Mouse (Mus musculus) gonadal fat pad, adult 2 months (tissue): ENCODE measurements around the gene Stpg1. TPM values are rescaled to one million over a fixed set of nuclear protein-coding genes. Genes with fewer than 3 reads are reported as not detected.

Experiments
- DNase-seq: peaks from one replicate; pipeline ENCODE4 v3.0.0-alpha.2; 2012; ENCODE audit warnings: low read depth
- polyA plus RNA-seq: library from polyadenylated mRNA; depleted of rRNA; stranded (reverse); fragments of >200 nt; gene quantifications from 2 replicates; pipeline ENCODE4 v1.2.3, GENCODE M21; 2012; rRNA removed

The Stpg1 gene
- polyA plus RNA-seq, 1 experiment, result 0.49 TPM

DNA sequence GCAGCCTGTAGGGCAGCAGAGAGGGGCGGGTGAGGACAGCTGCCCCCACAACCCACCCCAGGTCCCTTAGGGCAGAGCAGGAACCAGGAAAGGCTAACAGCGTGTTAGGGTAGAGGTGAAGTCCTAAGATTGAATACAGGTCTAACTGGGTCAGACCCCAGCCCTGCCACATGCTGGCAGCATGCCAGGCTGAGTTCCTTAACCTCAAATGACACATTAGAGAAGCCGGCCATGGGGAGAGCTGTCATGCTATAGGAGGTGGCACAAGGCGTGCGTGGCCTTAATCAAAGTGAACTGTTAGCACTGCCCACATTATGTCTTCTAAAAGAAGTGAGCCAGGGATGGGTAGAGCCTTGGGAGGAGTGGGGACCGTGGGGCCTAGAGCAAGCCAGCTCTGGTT lies 54.7 kb downstream of the Stpg1 start:
- DNase-seq, result no peak

DNA sequence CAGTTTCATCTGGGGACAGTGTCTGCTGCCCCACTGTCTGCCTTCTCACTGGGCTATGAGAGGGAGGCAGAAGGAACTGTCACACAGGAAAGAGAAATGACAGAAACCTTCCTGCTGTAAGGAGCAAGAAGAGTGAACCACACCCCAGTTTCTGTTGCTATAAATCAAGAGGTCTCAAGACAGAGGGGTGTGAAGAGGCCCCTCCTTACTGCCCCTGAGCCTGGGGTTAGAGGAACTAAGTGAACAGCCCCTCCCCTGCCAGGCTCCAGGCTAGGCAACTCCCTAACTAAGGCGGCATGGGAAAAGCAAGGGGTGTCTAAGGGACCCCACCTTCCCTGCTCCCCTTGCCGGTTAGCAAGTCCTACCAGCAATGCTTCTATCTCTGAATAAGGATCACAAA lies 69.2 kb downstream of the Stpg1 start:
- no peak for DNase-seq

DNA sequence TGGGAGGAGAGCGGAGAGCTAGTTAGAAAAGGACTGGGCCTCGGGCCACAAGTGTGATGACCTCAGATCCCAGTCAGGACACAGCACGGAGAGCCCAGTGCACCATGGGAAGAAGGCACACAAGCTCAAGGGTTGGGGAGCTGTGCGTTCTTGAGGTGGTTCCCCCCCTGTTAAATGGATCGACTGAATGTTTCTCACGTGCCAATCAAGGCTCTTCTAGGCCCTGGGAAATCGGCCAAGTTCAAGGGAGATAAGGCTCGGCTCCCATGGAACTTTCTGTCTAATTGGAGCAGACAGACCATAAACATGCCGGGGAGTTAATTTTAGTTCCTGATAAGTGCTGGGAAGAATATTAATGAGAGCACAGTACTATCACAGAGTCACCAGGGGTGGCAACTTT lies 70.8 kb downstream of the Stpg1 start:
- DNase-seq, result no peak

DNA sequence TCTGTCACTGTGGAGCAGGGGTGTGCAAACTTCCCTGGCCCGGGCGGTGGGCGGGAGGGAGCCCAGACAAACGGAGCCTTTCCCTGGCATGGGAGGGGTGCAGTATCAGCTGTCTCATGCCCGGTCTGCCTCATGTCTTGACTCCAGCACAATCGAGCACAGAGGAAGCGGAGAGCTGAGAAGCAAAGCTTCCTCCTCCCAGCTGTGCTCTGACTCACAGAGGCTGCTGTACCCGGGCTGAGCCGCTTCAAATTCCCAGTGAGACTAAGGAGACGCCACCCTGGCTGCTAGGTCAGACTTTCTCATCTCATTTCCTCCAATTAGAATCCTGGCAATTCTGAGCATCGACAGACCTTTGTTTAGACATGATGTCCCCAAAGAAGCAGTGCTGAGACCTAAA lies 72.5 kb downstream of the Stpg1 start:
- DNase-seq, result no peak

DNA sequence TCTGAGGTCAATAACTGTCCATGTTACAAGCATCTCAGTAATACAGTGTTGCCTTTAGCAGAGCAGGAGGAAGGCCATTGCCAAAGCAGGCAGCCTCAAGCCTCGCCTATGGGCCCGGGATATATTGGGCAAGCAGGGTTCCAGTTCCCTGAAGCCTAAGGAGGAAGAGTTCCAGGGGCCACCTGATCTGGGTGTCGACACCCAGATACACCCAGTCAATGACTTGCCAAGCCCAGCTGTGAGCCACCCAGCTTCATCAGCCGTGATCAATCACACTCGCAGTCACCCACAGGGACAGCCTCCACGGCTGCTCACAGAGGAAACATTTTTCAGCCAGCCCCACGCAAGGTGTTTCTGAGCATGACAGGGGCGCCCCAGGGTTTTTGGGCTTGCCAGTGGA lies 72.9 kb downstream of the Stpg1 start:
- no peak for DNase-seq

DNA sequence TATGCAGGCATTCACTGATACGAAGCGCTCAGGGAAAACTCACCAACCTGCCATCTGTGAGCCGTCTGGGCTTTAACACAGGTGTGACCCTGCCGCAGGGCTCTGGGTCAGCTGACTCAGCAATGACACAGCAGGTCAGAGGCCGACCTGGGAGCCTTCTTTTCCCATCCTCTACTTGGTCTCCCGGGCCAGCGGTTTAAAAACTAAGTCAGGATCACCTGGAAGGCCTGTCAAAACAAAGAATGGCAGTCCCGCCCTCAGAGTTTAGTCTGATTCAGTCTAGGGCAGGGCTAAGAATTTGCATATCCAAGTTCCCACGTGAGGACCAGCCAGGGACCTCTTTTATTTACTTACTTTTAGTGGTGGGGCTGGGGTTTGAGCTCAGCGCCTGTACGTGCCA lies 74.6 kb downstream of the Stpg1 start:
- no peak for DNase-seq

DNA sequence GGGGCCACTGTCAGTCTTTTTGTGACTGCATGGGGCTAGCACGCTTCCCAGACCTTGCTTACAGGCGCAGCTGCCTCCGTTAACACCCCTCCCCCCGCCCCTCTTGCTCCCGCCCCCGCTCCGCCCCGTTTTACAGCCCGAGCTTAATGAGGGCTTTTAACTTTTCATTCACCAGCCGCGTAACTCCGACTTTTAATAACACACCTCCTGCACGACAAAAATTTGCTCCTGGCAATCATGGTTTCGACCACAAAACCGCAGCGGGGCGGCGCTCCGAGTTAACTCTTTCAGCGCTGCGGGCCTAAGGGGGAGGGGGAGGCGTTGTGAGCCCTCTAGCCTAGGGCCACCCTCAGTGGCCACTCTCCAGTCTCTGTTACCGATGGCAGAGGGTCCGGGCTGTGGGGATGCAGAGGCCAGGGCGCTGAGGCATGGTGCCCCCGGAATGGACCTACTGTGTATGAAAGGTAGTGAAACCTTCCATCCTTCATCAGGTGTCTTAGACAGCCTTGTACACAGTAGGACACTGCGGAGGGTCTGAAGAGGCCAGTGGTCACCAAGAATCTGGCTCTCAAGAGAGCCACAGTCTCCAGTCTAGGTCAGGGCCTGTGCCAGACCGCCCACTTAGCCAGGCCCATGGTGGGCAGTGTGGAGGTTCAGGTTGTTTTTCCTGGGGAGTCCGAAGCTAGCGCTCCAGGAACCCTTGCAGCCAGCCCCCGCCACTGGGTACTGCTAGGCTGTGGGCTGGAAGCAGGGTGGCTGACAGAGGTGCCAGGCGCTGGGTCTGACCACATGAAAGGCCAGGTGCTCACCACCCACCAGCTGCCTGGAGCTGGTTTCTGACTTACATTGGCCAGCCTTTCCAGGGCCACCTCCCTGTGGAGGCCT lies 75.8 kb downstream of the Stpg1 start:
- DNase-seq, result no peak

DNA sequence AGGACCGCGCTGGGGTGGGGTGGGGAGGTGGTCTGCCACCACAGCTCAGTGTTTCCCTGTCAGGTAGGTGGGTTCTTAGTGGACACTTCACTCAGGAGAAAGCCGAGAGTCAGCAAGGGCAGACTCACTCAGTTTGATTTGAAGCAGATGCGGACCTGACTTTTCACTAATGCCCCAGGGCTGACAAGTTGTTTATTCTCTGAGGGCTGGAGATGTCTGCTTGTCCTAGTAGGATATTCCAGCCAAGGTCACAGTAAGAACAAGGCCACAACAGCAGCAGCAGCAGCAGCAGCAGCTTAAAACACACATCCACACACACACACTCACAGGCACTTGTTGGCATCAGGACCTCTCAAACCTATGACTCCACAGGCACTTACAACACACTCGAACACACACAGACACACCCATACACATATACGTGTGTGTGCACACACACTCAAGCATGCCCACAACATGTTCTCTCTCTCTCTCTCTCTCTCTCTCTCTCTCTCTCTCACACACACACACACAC lies 76.5 kb downstream of the Stpg1 start:
- no peak for DNase-seq

DNA sequence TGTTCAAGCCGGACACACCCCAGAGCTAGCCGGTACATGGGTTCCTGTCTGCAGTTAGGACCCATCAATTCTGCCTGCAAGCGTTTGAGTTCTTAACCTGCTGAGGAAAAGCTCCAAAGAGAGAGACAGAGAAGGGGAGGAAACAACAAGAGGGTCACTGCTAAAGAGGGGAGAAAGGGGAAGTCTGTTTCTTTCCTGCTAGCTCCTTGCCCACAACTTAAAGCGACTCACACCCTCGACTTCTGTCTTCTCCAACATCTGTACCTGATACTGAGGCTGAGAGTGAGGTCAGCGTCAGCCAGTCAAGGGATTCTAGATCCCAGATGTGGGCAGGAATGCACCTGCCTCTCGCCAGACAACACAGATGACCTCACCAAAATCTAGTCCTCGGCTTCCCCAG lies 77.7 kb downstream of the Stpg1 start:
- DNase-seq, result no peak

DNA sequence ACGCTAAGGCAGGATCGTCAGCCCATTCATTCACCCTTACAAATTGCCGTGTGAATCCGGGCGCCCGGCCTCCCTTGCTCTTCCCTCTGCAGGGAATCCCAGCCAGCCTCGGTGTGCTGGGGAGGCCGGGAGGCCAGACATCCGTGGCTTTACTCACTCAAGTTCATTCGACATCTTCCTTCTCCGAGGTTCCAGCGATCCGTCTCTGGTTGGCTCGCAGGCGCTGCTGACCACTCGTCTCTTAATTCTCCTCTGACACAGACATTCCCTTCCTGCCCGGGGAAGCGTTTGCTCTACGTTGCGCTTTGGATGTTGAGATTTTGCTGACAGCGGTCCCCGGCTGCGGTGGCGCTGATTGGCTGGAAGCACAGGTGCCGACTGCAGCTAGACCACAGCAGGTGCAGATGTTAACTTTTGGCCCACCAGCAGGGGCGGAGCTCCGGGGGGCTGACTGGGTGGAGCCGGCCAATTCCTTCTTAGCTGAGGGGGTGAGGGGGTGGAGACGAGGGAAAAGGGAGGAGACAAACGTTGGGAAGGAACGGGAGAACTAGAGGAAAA lies 78.7 kb downstream of the Stpg1 start, which contains the start of gene Grhl3:
Grhl3 (minus strand) TSS at position 380 of the 558 bp plus-strand sequence.
- no peak for DNase-seq

DNA sequence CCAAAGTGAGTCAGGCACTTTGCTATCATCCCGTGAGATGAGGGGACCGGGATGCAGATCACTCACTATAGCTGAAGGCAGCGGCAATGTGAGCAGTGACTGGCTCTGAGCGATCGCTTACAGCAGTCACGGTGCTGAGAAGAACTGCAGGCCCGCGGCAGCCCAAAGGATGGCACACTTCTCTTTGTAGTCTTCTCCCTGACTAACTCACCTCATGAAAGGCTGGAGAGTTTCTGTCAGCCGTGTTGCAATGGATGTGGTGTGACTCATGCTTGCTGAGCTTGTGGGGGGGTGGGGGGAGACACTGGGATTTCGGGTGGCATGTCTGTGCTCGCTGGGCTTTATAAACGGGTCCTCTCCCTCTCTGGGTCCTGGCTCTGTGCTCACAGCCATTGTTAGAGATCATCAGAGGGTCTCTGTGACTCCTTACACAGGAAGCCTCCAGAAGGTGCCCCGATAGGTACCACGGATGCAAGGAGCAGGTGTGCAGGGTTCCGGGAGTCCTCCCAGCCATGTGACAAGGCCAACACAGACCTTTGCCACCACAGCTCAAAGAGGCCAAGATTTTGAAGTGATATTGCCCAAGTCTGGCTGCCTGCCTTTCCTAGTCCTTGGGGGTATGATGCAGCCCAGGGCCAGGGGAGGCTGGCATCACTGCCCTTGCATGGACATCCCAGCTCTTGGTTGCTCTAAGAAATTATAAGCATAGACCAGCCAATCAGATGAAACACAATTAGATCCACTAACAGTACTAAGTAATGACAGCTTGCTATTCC lies 81.0 kb downstream of the Stpg1 start:
- no peak for DNase-seq

DNA sequence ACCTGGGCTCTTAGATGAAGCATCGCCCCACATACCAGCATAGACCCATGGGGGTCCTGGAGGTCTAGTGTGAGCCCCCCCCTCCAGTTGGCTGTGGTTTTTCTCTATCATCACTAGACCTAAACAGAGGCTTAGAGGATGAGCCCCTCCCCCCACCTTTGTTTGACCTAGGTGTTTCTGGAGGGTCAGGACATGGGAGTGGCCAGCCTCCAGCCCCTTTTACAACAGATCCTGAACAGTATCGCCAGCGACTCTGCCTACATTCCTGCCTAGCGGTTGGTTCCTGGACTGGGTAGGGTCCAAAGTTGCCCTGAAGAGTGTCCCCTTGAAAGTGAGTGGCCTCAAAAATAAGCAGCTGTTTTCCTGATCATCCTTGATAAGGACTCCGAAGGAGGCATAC lies 83.9 kb downstream of the Stpg1 start:
- DNase-seq, result no peak

DNA sequence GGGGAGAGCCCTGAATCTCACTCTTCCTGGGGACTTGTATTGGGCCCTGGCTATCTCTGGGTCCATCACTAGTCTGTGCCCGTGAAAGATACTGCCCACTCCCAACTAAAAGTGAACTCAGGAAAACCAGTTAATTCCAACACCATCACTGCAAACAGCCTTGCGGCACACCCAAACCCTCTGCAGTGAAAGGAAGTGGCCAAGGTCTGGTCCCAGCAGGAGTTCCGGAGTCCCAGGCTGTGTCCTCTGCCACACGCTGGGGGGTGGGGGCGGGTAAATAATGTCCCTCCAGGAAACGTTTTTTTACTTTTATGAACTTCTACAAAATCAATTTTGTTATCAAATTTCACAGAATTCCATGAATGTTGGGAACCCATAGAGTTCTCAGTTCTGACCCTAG lies 85.1 kb downstream of the Stpg1 start:
- no peak for DNase-seq

DNA sequence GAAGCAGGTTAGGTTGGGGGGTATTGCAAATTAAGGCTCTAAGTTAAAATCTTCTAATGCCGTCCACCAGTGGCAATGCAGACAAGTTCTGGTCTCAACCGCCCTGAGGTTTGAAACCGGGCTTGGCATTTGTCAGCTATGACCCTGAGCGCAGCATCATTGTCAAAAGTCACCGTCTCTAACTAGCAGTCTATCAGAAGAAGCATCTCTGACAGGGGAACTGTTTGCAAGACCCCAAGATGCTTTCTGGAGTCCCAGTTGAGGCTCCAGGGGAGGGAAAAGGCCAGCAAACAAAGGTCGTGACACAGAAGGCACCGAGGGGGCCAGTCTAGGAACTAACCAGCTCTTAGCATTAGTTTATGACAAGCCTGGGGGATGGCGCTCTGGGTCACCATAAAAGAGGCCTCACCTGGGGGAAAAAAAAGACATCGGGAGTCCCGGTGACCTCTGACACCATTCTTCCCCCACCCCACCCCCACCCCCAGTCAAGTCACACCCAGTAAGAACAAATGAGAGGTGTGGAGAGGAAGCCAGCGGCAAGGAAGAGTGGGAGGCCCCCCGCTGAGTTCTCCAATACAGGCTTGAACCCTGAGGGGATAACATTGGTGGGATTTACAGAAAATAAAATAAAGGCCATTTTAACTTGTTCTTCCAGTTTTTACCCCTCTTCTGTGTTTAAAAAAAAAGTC lies 86.8 kb downstream of the Stpg1 start:
- DNase-seq, result no peak

DNA sequence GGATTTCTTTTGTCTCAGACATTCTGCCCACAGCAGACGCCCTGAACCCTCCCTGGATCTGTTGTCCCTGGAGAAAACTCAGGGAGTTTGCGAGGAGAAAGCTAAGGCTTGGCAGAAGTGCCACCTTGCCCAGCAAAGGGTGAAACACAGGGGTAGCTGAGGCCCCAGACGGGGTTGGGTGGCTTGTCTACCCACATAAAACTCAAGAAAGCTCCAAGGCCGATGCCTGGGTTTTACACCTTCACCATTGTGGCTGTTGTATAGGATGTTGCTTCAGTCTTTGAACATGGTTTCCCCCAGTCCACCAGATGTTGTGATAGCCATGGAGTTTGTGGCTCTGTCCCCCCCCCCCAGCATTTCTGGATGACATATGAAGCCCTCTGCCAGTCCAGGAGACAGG lies 90.2 kb downstream of the Stpg1 start:
- no peak for DNase-seq

Other genes with a start within 250 kb of the Stpg1 start
- gene Clic4, start 222.0 kb upstream of the Stpg1 start, polyA plus RNA-seq, result 81.5 and 90.5 TPM in 2 replicates
- gene Srrm1, start 141.5 kb upstream of the Stpg1 start, polyA plus RNA-seq, result 35.4 and 62.4 TPM in 2 replicates
- gene Ncmap, start 96.6 kb upstream of the Stpg1 start, polyA plus RNA-seq, result 9.5 and 11.1 TPM in 2 replicates
- gene Rcan3, start 60.9 kb upstream of the Stpg1 start, polyA plus RNA-seq, result 11.4 and 14.1 TPM in 2 replicates
- gene Nipal3, start 248 bp downstream of the Stpg1 start, polyA plus RNA-seq, result 11.7 and 14.2 TPM in 2 replicates
- not detected in 2 replicates for gene Grhl3, start 78.8 kb downstream of the Stpg1 start, polyA plus RNA-seq
- gene Ifnlr1, start 191.5 kb downstream of the Stpg1 start, polyA plus RNA-seq, result 3.9 and 4.4 TPM in 2 replicates
- 0.57 and 0.96 TPM in 2 replicates for gene Il22ra1, start 233.4 kb downstream of the Stpg1 start, polyA plus RNA-seq